ENCODE assay signal across 9 mouse cellular contexts in the genomic region with DNA sequence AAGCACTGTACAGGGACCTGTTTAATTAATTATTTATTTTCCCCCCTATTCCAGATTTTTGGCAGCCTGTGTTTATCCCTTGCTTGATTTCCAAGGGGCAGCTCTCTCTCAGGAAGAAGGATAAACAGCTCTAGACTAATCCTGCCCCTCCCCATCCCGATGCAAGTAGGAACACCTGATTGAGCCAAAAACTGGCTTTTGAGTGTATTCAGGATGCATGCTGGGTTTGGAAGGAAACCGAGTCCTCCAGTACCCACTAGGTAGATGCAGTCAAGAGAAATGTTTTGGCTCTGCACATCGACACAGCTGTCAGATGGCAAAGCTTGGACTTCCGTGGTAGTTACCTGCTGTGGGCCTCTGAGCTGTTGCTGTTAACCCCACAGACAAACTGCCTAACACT. TPM values are rescaled to one million over a fixed set of nuclear protein-coding genes. Genes with fewer than 3 reads are reported as not detected.
A peak's percentile ranks its signal among the peaks of the same experiment; 100 is the strongest.
DNase-seq lines count a peak whose midpoint lies in the region; ATAC-seq and TF ChIP-seq lines count a peak whose summit lies in the region.
"Had no signal": no experiment of that assay in that cellular context is flagged by ENCODE, and none has a peak within 500 bp of the region (broad histone marks: within the 10 kb centered on the region; RNA-seq: fewer than 3 reads in every experiment).

No protein-coding gene starts in this region.

- H3K4me1 ChIP-seq in heart, embryonic 14.5 days (ENCODE audit: control insufficient read depth in 2 of 2, insufficient read depth in 2 of 2, low read length in 2 of 2), result peaks cover 2 to 23% of the 10 kb centered on the region in 2 experiments; a peak in 3 of 4 replicates
- peaks cover 57% of the 10 kb centered on the region for H3K4me1 ChIP-seq in forebrain, embryonic 15.5 days
- peaks cover 65% of the 10 kb centered on the region for H3K4me1 ChIP-seq in midbrain, embryonic 10.5 days
- H3K4me1 ChIP-seq in intestine, embryonic 16.5 days (ENCODE audit: control insufficient read depth, insufficient read depth, low read length), result peaks cover 19% of the 10 kb centered on the region

- DNase-seq in heart, adult 8-10 months (ENCODE audit: low spot score), result no peak
- peak; percentile 83 for DNase-seq in brain, embryonic 14.5 days (ENCODE audit: low read depth)
- DNase-seq in midbrain, embryonic 10.5 days (ENCODE audit: low spot score), result no peak
- DNase-seq in adrenal gland, postnatal 36 days, result no peak
- DNase-seq: gastrocnemius, postnatal 36 days had no signal

- TF ChIP-seq CTCF in brain, embryonic 14.5 days (IDR thresholded peaks at IDR 0.05; ENCODE audit: borderline replicate concordance, extremely low read depth, insufficient read depth, insufficient read length), result no peak

- H3K27me3 ChIP-seq in heart, embryonic 14.5 days (ENCODE audit: control insufficient read depth, insufficient read depth, low read length), result peaks cover 37% of the 10 kb centered on the region
- H3K27me3 ChIP-seq in forebrain, embryonic 15.5 days, result no peaks in the 10 kb centered on the region
- H3K27me3 ChIP-seq in midbrain, embryonic 10.5 days (ENCODE audit: low read depth, poor library complexity, severe bottlenecking), result peaks cover 71% of the 10 kb centered on the region
- peaks cover 44% of the 10 kb centered on the region for H3K27me3 ChIP-seq in intestine, embryonic 16.5 days (replicated peaks; ENCODE audit: control insufficient read depth, insufficient read depth, low read length)

- ATAC-seq in heart, embryonic 14.5 days (ENCODE audit: insufficient number of reproducible peaks, insufficient read depth, low FRiP score, low read depth), result no peak
- no peak for ATAC-seq in forebrain, embryonic 15.5 days (replicated peaks)
- no peak for ATAC-seq in intestine, embryonic 16.5 days
- no peak for ATAC-seq in erythroblast, adult 5-6 weeks (replicated peaks; ENCODE audit: low FRiP score, poor library complexity, severe bottlenecking)

- H3K9me3 ChIP-seq in heart, embryonic 14.5 days (ENCODE audit: control insufficient read depth, low read length), result no peaks in the 10 kb centered on the region
- H3K9me3 ChIP-seq in forebrain, embryonic 15.5 days, result no peaks in the 10 kb centered on the region
- H3K9me3 ChIP-seq in midbrain, embryonic 10.5 days (replicated peaks), result no peaks in the 10 kb centered on the region
- H3K9me3 ChIP-seq in intestine, embryonic 16.5 days (ENCODE audit: control insufficient read depth, low read length), result no peaks in the 10 kb centered on the region

- no peak overlapping the region for H3K9ac ChIP-seq in heart, embryonic 14.5 days (ENCODE audit: low read length)
- peak overlapping the region; percentile 95 for H3K9ac ChIP-seq in forebrain, embryonic 15.5 days (replicated peaks)
- no peak overlapping the region for H3K9ac ChIP-seq in intestine, embryonic 16.5 days (ENCODE audit: low read depth, low read length)

- no peak for TF ChIP-seq POLR2A in brain, embryonic 14.5 days (IDR thresholded peaks at IDR 0.05; ENCODE audit: borderline replicate concordance, extremely low read depth, insufficient read depth, insufficient read length, poor library complexity, severe bottlenecking)

- WGBS in heart, embryonic 14.5 days, result 24% methylated on average over 4 of the region's 4 CpGs
- WGBS in forebrain, embryonic 15.5 days, result under 1% methylated on average over 4 of the region's 4 CpGs
- 5% methylated on average over 4 of the region's 4 CpGs for WGBS in midbrain, embryonic 10.5 days
- 20% methylated on average over 4 of the region's 4 CpGs for WGBS in intestine, embryonic 16.5 days

- peak overlapping the region; percentile 95 for H3K4me2 ChIP-seq in heart, embryonic 14.5 days (ENCODE audit: low read length)
- H3K4me2 ChIP-seq in forebrain, embryonic 15.5 days (replicated peaks), result peak overlapping the region; percentile 87
- no peak overlapping the region for H3K4me2 ChIP-seq in intestine, embryonic 16.5 days (ENCODE audit: low read depth, low read length)

- no peaks in the 10 kb centered on the region for H3K36me3 ChIP-seq in heart, embryonic 14.5 days (ENCODE audit: control insufficient read depth, insufficient read depth, low read length)
- no peaks in the 10 kb centered on the region for H3K36me3 ChIP-seq in forebrain, embryonic 15.5 days
- H3K36me3 ChIP-seq in midbrain, embryonic 10.5 days, result peaks cover 7% of the 10 kb centered on the region; the same call in 1 of the 2 replicates
- H3K36me3 ChIP-seq in intestine, embryonic 16.5 days (ENCODE audit: control insufficient read depth, insufficient read depth, low read length), result no peaks in the 10 kb centered on the region

- H3K27ac ChIP-seq in heart, embryonic 14.5 days (replicated peaks in 1 of 2; ENCODE audit: control insufficient read depth in 1 of 2, insufficient read depth in 1 of 2, low read depth in 2 of 2, low read length in 2 of 2), result no peak overlapping the region
- H3K27ac ChIP-seq in forebrain, embryonic 15.5 days (replicated peaks), result peak overlapping the region; percentile 97
- peak overlapping the region; percentile 96; the same call in 1 of the 2 replicates for H3K27ac ChIP-seq in midbrain, embryonic 10.5 days (replicated peaks)
- H3K27ac ChIP-seq in intestine, embryonic 16.5 days (ENCODE audit: low read length), result no peak overlapping the region

- H3K4me3 ChIP-seq in heart, embryonic 14.5 days (ENCODE audit: control insufficient read depth in 1 of 2, insufficient read depth in 1 of 2, low read depth in 1 of 2, low read length in 2 of 2), result peak overlapping the region in 1 of 2 experiments; percentile 75; a peak in 1 of 4 replicates
- peak overlapping the region; percentile 83 for H3K4me3 ChIP-seq in forebrain, embryonic 15.5 days
- H3K4me3 ChIP-seq in midbrain, embryonic 10.5 days, result peak overlapping the region; percentile 90
- H3K4me3 ChIP-seq in intestine, embryonic 16.5 days (ENCODE audit: low read length), result no peak overlapping the region

RNA-seq across cellular contexts. Expression of gene Plxnc1, which starts 3.1 kb away (rescaled TPM):
- polyA plus RNA-seq in heart, embryonic 14.5 days (2014; fragmentation: Nextera tagmentation; extraction: Ambion mirVana), result 6.0 and 6.9 TPM in 2 replicates
- 1 to 10 TPM; 1.9 to 2.8 (median 2.3) TPM for total RNA-seq in heart, adult 8-10 months (2022)
- 22.5 and 31.1 TPM in 2 replicates for polyA plus RNA-seq in brain, embryonic 14.5 days (2012; rRNA removed)
- polyA plus RNA-seq in forebrain, embryonic 15.5 days (2015; fragmentation: Nextera tagmentation; extraction: Ambion mirVana), result 11.2 and 11.9 TPM in 2 replicates
- polyA plus RNA-seq in midbrain, embryonic 10.5 days (2016; fragmentation: Nextera tagmentation; extraction: Ambion mirVana), result 2.2 and 2.7 TPM in 2 replicates
- polyA plus RNA-seq in intestine, embryonic 16.5 days (2015; fragmentation: Nextera tagmentation; extraction: Ambion mirVana), result 0.72 and 0.75 TPM in 2 replicates
- total RNA-seq in adrenal gland, postnatal 36 days (2021), result 1 to 10 TPM; 2.1 to 9.0 TPM
- 16.9 and 19.0 TPM in 2 replicates for total RNA-seq in erythroblast, adult 5-6 weeks (2015; ENCODE audit: low replicate concordance)
- total RNA-seq in erythroblast, adult 5-6 weeks (2017; ENCODE audit: low replicate concordance), result 18.7 and 40.6 TPM in 2 replicates

Comparison
In these comparisons a context has a peak if more than half of its experiments do, and no peak if none do; other contexts are left out.
1. H3K27ac ChIP-seq: peak in forebrain, embryonic 15.5 days (single experiment) and midbrain, embryonic 10.5 days (single experiment); none in heart, embryonic 14.5 days (0 of 2) and intestine, embryonic 16.5 days (single experiment).